Mouse (Mus musculus): Measurements from ENCODE around the gene Atg7. TPM values are rescaled to one million over a fixed set of nuclear protein-coding genes. Genes with fewer than 3 reads are reported as not detected.
A peak's percentile ranks its signal among the peaks of the same experiment; 100 is the strongest.
"Not testable (repeated sequence)": the region's sequence is repeated elsewhere in the genome, so short reads cannot be mapped to it uniquely, and the experiment has no call there.

Gene Atg7
- 16.8 and 19.4 TPM in 2 replicates for polyA plus RNA-seq (2015; fragmentation: Nextera tagmentation; extraction: Ambion mirVana)

- H3K36me3 ChIP-seq, result no peaks in the 10 kb centered on the region
- under 1% methylated on average over 38 of the region's 38 CpGs for WGBS
- ATAC-seq (ENCODE audit: low FRiP score), result peak; percentile 90
- H3K27me3 ChIP-seq (replicated peaks), result peaks cover 2% of the 10 kb centered on the region; the same call in 1 of the 2 replicates
- H3K4me3 ChIP-seq (replicated peaks), result peak within 1 kb of the TSS; percentile 80
- H3K27ac ChIP-seq (replicated peaks), result peak within 1 kb of the TSS; percentile 56; the same call in 1 of the 2 replicates
- peaks cover 11% of the 10 kb centered on the region for H3K4me1 ChIP-seq
- peak within 1 kb of the TSS; percentile 63 for H3K9ac ChIP-seq (replicated peaks)
- no peaks in the 10 kb centered on the region for H3K9me3 ChIP-seq (replicated peaks)
- H3K4me2 ChIP-seq, result peak within 1 kb of the TSS; percentile 91
Measured at GRCm38 (mm10) chr6:114642601-114643528, at the start of gene Atg7. Atg7 (plus strand) TSS chr6:114643097.

GRCm38 (mm10) chr6:114614076-114614475, 28.8 kb upstream of the Atg7 start:
- 5% methylated on average over 7 of the region's 17 CpGs for WGBS
- ATAC-seq (ENCODE audit: low FRiP score); H3K27me3 ChIP-seq (replicated peaks); H3K36me3 ChIP-seq; H3K4me2 ChIP-seq; H3K9ac ChIP-seq (replicated peaks); H3K9me3 ChIP-seq (replicated peaks); H3K4me3 ChIP-seq (replicated peaks); H3K27ac ChIP-seq (replicated peaks); H3K4me1 ChIP-seq: not testable (repeated sequence)

DNA sequence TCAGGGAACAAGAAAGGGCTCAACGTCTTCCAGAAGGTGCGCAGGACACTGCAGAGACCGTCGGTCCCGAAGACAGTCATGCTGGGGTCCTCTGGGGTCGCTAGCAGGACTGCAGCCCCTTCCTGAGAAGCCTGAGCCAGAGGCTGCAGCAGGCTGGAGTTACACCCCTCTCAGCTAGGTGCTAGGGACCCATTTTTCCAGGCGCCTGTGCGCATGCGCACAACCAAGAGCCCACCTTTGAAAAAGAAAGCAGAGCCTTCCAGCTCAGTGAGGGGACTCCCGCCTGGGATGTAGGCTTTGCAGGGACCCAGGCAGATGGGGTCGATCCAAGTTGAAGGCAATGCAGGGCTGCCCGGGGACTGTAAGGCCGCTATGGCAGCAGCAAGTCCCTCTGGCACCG, 9.0 kb upstream of the Atg7 start:
- not testable (repeated sequence) for H3K9me3 ChIP-seq (replicated peaks); H3K36me3 ChIP-seq; ATAC-seq (ENCODE audit: low FRiP score); H3K27ac ChIP-seq (replicated peaks); H3K4me3 ChIP-seq (replicated peaks); H3K4me2 ChIP-seq; H3K9ac ChIP-seq (replicated peaks); H3K27me3 ChIP-seq (replicated peaks); H3K4me1 ChIP-seq
- WGBS, result no CpG with 5 or more reads among the region's 14 CpGs

DNA sequence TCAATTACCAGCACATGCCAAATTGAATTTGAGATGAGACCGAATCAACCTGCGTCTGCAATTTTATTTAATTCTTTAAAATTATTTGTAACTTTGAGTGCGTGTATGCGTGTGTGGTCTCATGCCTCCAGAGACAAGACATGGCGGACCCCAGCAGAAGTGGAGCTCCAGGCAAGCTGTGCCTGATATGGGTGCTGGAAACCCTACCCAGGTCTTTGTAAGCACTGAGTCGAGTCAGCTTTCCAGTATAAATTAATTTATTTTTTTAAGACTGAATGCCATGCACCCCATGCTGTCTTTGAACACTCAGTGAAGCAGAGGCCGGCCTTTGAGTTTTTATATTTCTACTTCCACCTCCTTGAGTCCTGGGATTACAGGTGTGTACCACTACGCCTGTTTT, 819 bp downstream of the Atg7 start:
- peaks cover 11% of the 10 kb centered on the region for H3K4me1 ChIP-seq
- peaks cover 2% of the 10 kb centered on the region; the same call in 1 of the 2 replicates for H3K27me3 ChIP-seq (replicated peaks)
- no peak for ATAC-seq (ENCODE audit: low FRiP score)
- no peak overlapping the region for H3K27ac ChIP-seq (replicated peaks)
- H3K9ac ChIP-seq (replicated peaks), result peak overlapping the region; percentile 63
- H3K4me3 ChIP-seq (replicated peaks), result peak overlapping the region; percentile 80
- no peaks in the 10 kb centered on the region for H3K9me3 ChIP-seq (replicated peaks)
- H3K4me2 ChIP-seq, result peak overlapping the region; percentile 91
- 53% methylated on average over 8 of the region's 8 CpGs for WGBS
- H3K36me3 ChIP-seq, result no peaks in the 10 kb centered on the region

- no peak for ATAC-seq (ENCODE audit: low FRiP score)
- peaks cover 11% of the 10 kb centered on the region for H3K4me1 ChIP-seq
- no peaks in the 10 kb centered on the region for H3K36me3 ChIP-seq
- no peak overlapping the region for H3K4me3 ChIP-seq (replicated peaks)
- H3K9me3 ChIP-seq (replicated peaks), result no peaks in the 10 kb centered on the region
- 79% methylated on average over 1 of the region's 1 CpGs for WGBS
- H3K27me3 ChIP-seq (replicated peaks), result peaks cover 2% of the 10 kb centered on the region; the same call in 1 of the 2 replicates
- no peak overlapping the region for H3K27ac ChIP-seq (replicated peaks)
- H3K9ac ChIP-seq (replicated peaks), result no peak overlapping the region
- H3K4me2 ChIP-seq, result no peak overlapping the region
Measured at GRCm38 (mm10) chr6:114644531-114644930, 1.6 kb downstream of the Atg7 start.

DNA sequence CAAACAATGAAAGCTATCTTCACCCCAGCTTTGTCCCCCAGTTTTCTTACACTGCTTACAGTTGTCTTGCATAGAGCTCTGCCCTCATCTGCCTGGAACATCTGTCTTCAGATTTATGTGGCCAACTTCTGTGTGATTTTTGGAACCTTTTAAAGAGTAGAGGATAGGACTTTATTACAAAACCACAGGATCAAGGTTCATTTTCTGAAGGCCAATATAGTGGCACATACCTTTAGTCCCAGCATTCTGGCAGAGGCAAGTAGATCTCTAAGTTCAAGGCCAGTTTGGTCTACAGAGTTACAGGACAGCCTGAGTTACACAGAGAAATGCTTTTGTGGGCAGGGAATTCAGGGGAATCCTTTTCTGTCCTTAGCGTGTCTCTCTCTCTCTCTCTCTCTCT, 3.3 kb downstream of the Atg7 start:
- no peak overlapping the region for H3K4me3 ChIP-seq (replicated peaks)
- WGBS, result 75% methylated on average over 1 of the region's 1 CpGs
- H3K9ac ChIP-seq (replicated peaks), result no peak overlapping the region
- ATAC-seq (ENCODE audit: low FRiP score), result no peak
- H3K27ac ChIP-seq (replicated peaks), result no peak overlapping the region
- H3K4me1 ChIP-seq, result peaks cover 11% of the 10 kb centered on the region
- no peak overlapping the region for H3K4me2 ChIP-seq
- H3K9me3 ChIP-seq (replicated peaks), result no peaks in the 10 kb centered on the region
- H3K36me3 ChIP-seq, result no peaks in the 10 kb centered on the region
- no peaks in the 10 kb centered on the region for H3K27me3 ChIP-seq (replicated peaks)

- Histone ChIP-seq H3K4me1 (peaks cover 12% of the 10 kb centered on the region), H3K4me3 (replicated peaks) (no peak overlapping the region), H3K27me3 (replicated peaks) (no peaks in the 10 kb centered on the region), H3K36me3 (no peaks in the 10 kb centered on the region), H3K4me2 (no peak overlapping the region), H3K9me3 (replicated peaks) (no peaks in the 10 kb centered on the region), H3K27ac (replicated peaks) (no peak overlapping the region), H3K9ac (replicated peaks) (no peak overlapping the region)
- ATAC-seq (ENCODE audit: low FRiP score), result no peak
- 88% methylated on average over 6 of the region's 6 CpGs for WGBS
Measured at GRCm38 (mm10) chr6:114647011-114647410, 4.1 kb downstream of the Atg7 start.

DNA sequence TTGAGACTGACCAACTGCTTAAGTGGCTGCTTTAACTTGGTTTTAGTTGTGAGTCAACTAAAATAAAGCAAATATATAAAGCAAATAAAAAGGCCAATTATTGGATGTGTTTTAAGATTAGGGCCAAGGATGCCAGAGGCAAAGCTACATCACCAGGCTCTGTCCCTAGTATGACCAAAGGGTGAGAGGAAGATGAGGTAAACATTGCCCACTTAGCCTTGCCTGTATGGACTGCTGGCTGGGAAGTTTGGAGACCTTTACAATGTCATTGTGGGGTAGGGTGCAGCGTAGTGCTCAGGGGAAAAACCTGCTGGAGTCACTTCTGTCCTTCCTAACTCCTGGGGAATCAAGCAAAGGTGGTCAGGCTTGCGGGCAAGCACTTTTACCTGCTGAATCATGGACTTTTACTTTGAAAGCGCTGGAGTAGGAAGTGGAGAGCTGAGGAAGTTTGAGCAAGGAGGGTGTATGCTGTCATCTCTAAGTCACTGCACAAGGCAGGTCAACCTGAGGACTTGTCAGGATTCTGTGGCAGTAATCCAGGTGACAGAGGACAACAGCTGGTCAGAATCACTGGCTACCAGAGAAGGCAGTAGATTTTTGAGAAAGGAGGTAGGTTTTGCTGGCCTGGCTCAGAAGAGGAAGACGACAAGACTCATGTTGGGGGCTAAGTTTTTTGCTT, 5.6 kb downstream of the Atg7 start:
- H3K27me3 ChIP-seq (replicated peaks), result no peaks in the 10 kb centered on the region
- no peak overlapping the region for H3K9ac ChIP-seq (replicated peaks)
- no peak overlapping the region for H3K27ac ChIP-seq (replicated peaks)
- no peaks in the 10 kb centered on the region for H3K36me3 ChIP-seq
- H3K9me3 ChIP-seq (replicated peaks), result no peaks in the 10 kb centered on the region
- WGBS, result 85% methylated on average over 4 of the region's 4 CpGs
- H3K4me2 ChIP-seq, result no peak overlapping the region
- peaks cover 10% of the 10 kb centered on the region for H3K4me1 ChIP-seq
- H3K4me3 ChIP-seq (replicated peaks), result no peak overlapping the region
- ATAC-seq (ENCODE audit: low FRiP score), result no peak

DNA sequence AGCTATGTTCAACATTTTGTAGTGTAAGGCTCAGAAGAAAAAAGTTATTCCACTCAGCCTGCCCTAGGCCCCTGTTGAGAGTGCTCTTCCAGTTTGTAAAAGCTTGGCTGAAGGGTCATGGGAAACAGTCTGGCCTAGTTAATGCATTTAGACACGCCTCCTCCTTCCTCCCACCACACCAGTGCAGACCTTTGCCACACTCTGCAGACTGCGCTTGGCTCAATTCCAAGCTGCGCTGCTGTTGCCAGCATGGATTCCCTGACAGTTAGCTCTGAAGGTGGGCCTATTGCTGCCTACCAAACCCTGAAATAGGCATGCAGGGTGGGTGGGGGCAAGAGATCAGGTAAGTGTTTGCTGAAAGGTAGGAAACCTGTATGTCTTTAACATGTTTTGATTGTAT, 9.3 kb downstream of the Atg7 start:
- Histone ChIP-seq H3K27ac (replicated peaks) (no peak overlapping the region), H3K9me3 (replicated peaks) (no peaks in the 10 kb centered on the region), H3K36me3 (no peaks in the 10 kb centered on the region), H3K9ac (replicated peaks) (no peak overlapping the region), H3K4me2 (no peak overlapping the region), H3K4me1 (0 out of 2 replicates have a peak, but pooled peaks cover 2% of the 10 kb centered on the region), H3K27me3 (replicated peaks) (no peaks in the 10 kb centered on the region), H3K4me3 (replicated peaks) (no peak overlapping the region)
- peak; percentile 59; the same call in 1 of the 2 replicates for ATAC-seq (ENCODE audit: low FRiP score)
- WGBS, result 37% methylated on average over 3 of the region's 3 CpGs

DNA sequence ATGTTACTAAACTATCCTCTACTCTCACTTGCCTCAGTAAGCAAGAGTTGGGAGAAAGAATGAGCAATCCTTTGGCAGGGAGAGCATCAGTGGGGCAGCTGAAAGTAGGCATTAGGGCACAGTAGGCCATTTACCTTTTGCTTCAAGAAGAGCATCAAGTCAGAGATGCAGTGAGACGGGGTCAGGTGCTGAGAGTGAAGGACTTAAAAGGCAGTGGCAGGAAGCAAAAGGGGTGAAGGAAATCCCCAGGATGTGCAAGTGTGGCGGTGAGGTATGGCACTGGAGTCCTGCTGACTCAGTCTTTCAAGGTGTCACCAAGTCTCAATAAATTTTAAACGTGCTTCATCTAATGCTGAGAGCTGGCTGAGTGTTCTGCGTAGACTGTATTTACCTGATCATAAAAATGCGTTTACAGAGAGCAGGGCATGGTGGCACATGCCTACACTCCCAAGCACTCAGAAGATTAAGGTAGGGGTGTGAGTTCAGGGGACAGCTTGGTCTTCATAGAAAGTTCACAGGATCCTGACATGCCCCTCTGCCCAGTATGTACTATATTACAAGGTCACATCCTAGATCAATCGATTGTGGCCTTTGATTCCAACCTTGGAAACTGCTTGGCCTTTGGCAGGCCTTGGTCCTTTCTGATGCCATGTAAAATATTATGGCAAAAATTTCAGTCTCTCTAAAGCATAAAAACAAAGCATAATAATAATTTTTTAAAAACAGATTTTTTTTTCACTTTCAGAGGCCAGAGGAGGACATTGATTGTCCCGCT, 14.1 kb downstream of the Atg7 start:
- no peak overlapping the region for H3K9ac ChIP-seq (replicated peaks)
- no peaks in the 10 kb centered on the region for H3K27me3 ChIP-seq (replicated peaks)
- no peak overlapping the region for H3K4me2 ChIP-seq
- H3K36me3 ChIP-seq, result no peaks in the 10 kb centered on the region
- 88% methylated on average over 7 of the region's 7 CpGs for WGBS
- H3K4me1 ChIP-seq, result no peaks in the 10 kb centered on the region
- ATAC-seq (ENCODE audit: low FRiP score), result no peak
- no peak overlapping the region for H3K4me3 ChIP-seq (replicated peaks)
- H3K9me3 ChIP-seq (replicated peaks), result no peaks in the 10 kb centered on the region
- H3K27ac ChIP-seq (replicated peaks), result no peak overlapping the region

- Histone ChIP-seq H3K4me3 (replicated peaks) (no peak overlapping the region), H3K27ac (replicated peaks) (no peak overlapping the region), H3K4me2 (no peak overlapping the region), H3K4me1 (no peaks in the 10 kb centered on the region), H3K27me3 (replicated peaks) (no peaks in the 10 kb centered on the region), H3K9me3 (replicated peaks) (no peaks in the 10 kb centered on the region), H3K36me3 (no peaks in the 10 kb centered on the region), H3K9ac (replicated peaks) (no peak overlapping the region)
- WGBS, result 91% methylated on average over 4 of the region's 4 CpGs
- ATAC-seq (ENCODE audit: low FRiP score), result no peak
Measured at GRCm38 (mm10) chr6:114657807-114658206, 14.9 kb downstream of the Atg7 start.
